Mouse (Mus musculus): ENCODE results near the gene Ipo11. TPM values are rescaled to one million over a fixed set of nuclear protein-coding genes. Genes with fewer than 3 reads are reported as not detected.

Gene Ipo11
- polyA plus RNA-seq, 1 experiment from 2014 or later = 41.1 TPM

DNA sequence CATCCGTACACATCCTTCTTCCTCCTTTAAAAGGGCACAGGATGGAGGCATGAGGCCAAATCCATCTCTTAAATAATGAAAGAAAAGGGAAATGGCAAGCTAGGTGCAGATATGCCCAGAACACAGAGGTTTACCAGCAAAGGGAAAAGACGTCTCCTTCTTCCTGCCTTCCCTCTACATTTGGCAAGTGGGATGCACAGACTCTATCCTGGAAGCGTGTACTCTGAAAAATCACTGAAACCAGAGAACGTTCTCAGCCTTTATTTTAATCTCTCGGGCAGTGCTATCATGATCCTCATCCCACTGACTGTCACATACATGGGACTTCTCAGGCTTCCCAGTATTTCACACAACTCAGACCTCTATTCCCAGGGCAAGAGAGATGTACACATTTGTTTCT lies 189.9 kb downstream of the Ipo11 start:
- no peak overlapping the region for H3K27ac ChIP-seq (ENCODE audit: low read length)
- no peak overlapping the region for H3K4me3 ChIP-seq (ENCODE audit: low read depth, low read length)
- no peaks in the 10 kb centered on the region for H3K9me3 ChIP-seq (replicated peaks; ENCODE audit: control insufficient read depth, low read length, poor library complexity, severe bottlenecking)
- H3K4me2 ChIP-seq (ENCODE audit: low read length) = no peak overlapping the region
- H3K4me1 ChIP-seq (ENCODE audit: control insufficient read depth, insufficient read depth, low read length) = no peaks in the 10 kb centered on the region
- H3K9ac ChIP-seq (ENCODE audit: low read depth, low read length) = no peak overlapping the region
- ATAC-seq = no peak
- H3K36me3 ChIP-seq (ENCODE audit: control insufficient read depth, insufficient read depth, low read length) = no peaks in the 10 kb centered on the region
- 79% methylated on average over 5 of the region's 5 CpGs for WGBS
- H3K27me3 ChIP-seq (ENCODE audit: control insufficient read depth, insufficient read depth, low read depth, low read length) = no peaks in the 10 kb centered on the region

DNA sequence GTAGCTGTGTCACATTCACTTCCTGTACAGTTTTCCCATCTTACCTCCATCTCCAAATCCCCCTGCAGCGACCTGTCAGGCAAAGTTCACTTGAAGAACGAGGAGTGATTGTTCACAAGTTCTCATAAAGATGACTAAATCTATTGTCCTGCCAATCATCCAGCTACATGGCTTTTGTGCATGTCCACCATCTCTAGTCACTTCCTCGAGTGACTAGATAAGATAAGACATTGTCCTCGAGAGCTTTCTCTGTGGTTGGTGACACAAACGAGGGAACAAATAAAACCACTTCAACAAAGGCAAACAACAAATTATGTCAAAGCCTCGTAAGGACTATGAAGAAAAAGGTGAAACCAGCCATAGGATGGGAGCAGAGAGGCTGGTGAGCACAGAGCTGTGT lies 191.6 kb downstream of the Ipo11 start:
- Histone ChIP-seq H3K27ac (ENCODE audit: low read length) (no peak overlapping the region), H3K9ac (ENCODE audit: low read depth, low read length) (no peak overlapping the region), H3K4me1 (ENCODE audit: control insufficient read depth, insufficient read depth, low read length) (no peaks in the 10 kb centered on the region), H3K27me3 (ENCODE audit: control insufficient read depth, insufficient read depth, low read depth, low read length) (no peaks in the 10 kb centered on the region), H3K4me2 (ENCODE audit: low read length) (no peak overlapping the region), H3K9me3 (replicated peaks; ENCODE audit: control insufficient read depth, low read length, poor library complexity, severe bottlenecking) (no peaks in the 10 kb centered on the region), H3K4me3 (ENCODE audit: low read depth, low read length) (no peak overlapping the region), H3K36me3 (ENCODE audit: control insufficient read depth, insufficient read depth, low read length) (no peaks in the 10 kb centered on the region)
- WGBS = 63% methylated on average over 6 of the region's 6 CpGs
- no peak for ATAC-seq

Other genes starting within 250 kb of the Ipo11 start
- gene Dimt1, start 10.2 kb upstream of the Ipo11 start, polyA plus RNA-seq (2015; fragmentation: Nextera tagmentation; extraction: Ambion mirVana) = 44.0 and 44.6 TPM in 2 replicates
- 42.8 and 53.3 TPM in 2 replicates for gene Kif2a, start 85.2 kb upstream of the Ipo11 start, polyA plus RNA-seq (2015; fragmentation: Nextera tagmentation; extraction: Ambion mirVana)

Measured in midbrain, embryonic 16.5 days (tissue).